Mouse (Mus musculus): ENCODE data around the gene Cers2. TPM values are rescaled to one million over a fixed set of nuclear protein-coding genes. Genes with fewer than 3 reads are reported as not detected.
A peak's percentile ranks its signal among the peaks of the same experiment; 100 is the strongest.

The Cers2 gene
- polyA plus RNA-seq, 1 experiment, result 95.7 TPM

- WGBS, result 66% methylated on average over 7 of the region's 7 CpGs
- DNase-seq (ENCODE audit: low read depth in 1 of 2, low spot score in 2 of 2), result no peak
- H3K27ac ChIP-seq (ENCODE audit: insufficient read depth, low read length), result no peak overlapping the region
These were observed 28.1 kb upstream of the Cers2 start for GRCm38 (mm10) chr3:95286510-95286909.

GRCm38 (mm10) chr3:95287541-95287940 lies 27.1 kb upstream of the Cers2 start:
- Histone ChIP-seq H3K27ac (ENCODE audit: insufficient read depth, low read length) (no peak overlapping the region), H3K36me3 (ENCODE audit: control insufficient read depth, insufficient read depth, low read length) (peaks cover 13% of the 10 kb centered on the region), H3K4me3 (ENCODE audit: extremely low read depth, insufficient read depth, insufficient read length) (no peak overlapping the region), H3K4me1 (ENCODE audit: control insufficient read depth, insufficient read depth, insufficient read length) (no peaks in the 10 kb centered on the region), H3K27me3 (ENCODE audit: control insufficient read depth, insufficient read depth, low read length) (no peaks in the 10 kb centered on the region)
- TF ChIP-seq POLR2A (IDR thresholded peaks at IDR 0.05; ENCODE audit: low read depth, low read length) (no peak), CTCF (IDR thresholded peaks at IDR 0.05; ENCODE audit: extremely low read depth, insufficient read depth, insufficient read length, insufficient replicate concordance) (no peak)
- WGBS, result 98% methylated on average over 3 of the region's 3 CpGs
- no peak for DNase-seq (ENCODE audit: low read depth in 1 of 2, low spot score in 2 of 2)

More at GRCm38 (mm10) chr3:95286510-95286909, 28.1 kb upstream of the Cers2 start:
- Histone ChIP-seq H3K4me1 (ENCODE audit: control insufficient read depth, insufficient read depth, insufficient read length) (no peaks in the 10 kb centered on the region), H3K4me3 (ENCODE audit: extremely low read depth, insufficient read depth, insufficient read length) (no peak overlapping the region), H3K36me3 (ENCODE audit: control insufficient read depth, insufficient read depth, low read length) (peaks cover 11% of the 10 kb centered on the region), H3K27me3 (ENCODE audit: control insufficient read depth, insufficient read depth, low read length) (no peaks in the 10 kb centered on the region)
- TF ChIP-seq POLR2A (IDR thresholded peaks at IDR 0.05; ENCODE audit: low read depth, low read length), result no peak
- no peak for TF ChIP-seq CTCF (IDR thresholded peaks at IDR 0.05; ENCODE audit: extremely low read depth, insufficient read depth, insufficient read length, insufficient replicate concordance)

- no peaks in the 10 kb centered on the region; the same call in 1 of the 2 replicates for H3K4me1 ChIP-seq (ENCODE audit: control insufficient read depth, insufficient read depth, insufficient read length)
- no peak overlapping the region for H3K27ac ChIP-seq (ENCODE audit: insufficient read depth, low read length)
- no peaks in the 10 kb centered on the region for H3K27me3 ChIP-seq (ENCODE audit: control insufficient read depth, insufficient read depth, low read length)
- WGBS, result 91% methylated on average over 4 of the region's 4 CpGs
- no peak for TF ChIP-seq CTCF (IDR thresholded peaks at IDR 0.05; ENCODE audit: extremely low read depth, insufficient read depth, insufficient read length, insufficient replicate concordance)
- TF ChIP-seq POLR2A (IDR thresholded peaks at IDR 0.05; ENCODE audit: low read depth, low read length), result no peak
- DNase-seq (ENCODE audit: low read depth in 1 of 2, low spot score in 2 of 2), result no peak
- no peak overlapping the region for H3K4me3 ChIP-seq (ENCODE audit: extremely low read depth, insufficient read depth, insufficient read length)
- H3K36me3 ChIP-seq (ENCODE audit: control insufficient read depth, insufficient read depth, low read length), result peaks cover 20% of the 10 kb centered on the region
These were observed 25.2 kb upstream of the Cers2 start for GRCm38 (mm10) chr3:95289419-95289818.

GRCm38 (mm10) chr3:95290156-95290555 lies 24.4 kb upstream of the Cers2 start:
- H3K4me1 ChIP-seq (ENCODE audit: control insufficient read depth, insufficient read depth, insufficient read length), result no peaks in the 10 kb centered on the region; the same call in 1 of the 2 replicates
- no peak overlapping the region for H3K27ac ChIP-seq (ENCODE audit: insufficient read depth, low read length)
- peaks cover 23% of the 10 kb centered on the region for H3K36me3 ChIP-seq (ENCODE audit: control insufficient read depth, insufficient read depth, low read length)

GRCm38 (mm10) chr3:95291041-95291440 lies 23.6 kb upstream of the Cers2 start:
- no peak for TF ChIP-seq CTCF (IDR thresholded peaks at IDR 0.05; ENCODE audit: extremely low read depth, insufficient read depth, insufficient read length, insufficient replicate concordance)
- no peak for TF ChIP-seq POLR2A (IDR thresholded peaks at IDR 0.05; ENCODE audit: low read depth, low read length)
- DNase-seq (ENCODE audit: low read depth in 1 of 2, low spot score in 2 of 2), result no peak
- Histone ChIP-seq H3K27ac (ENCODE audit: insufficient read depth, low read length) (no peak overlapping the region), H3K4me1 (ENCODE audit: control insufficient read depth, insufficient read depth, insufficient read length) (no peaks in the 10 kb centered on the region; the same call in 1 of the 2 replicates), H3K36me3 (ENCODE audit: control insufficient read depth, insufficient read depth, low read length) (peaks cover 26% of the 10 kb centered on the region), H3K27me3 (ENCODE audit: control insufficient read depth, insufficient read depth, low read length) (no peaks in the 10 kb centered on the region), H3K4me3 (ENCODE audit: extremely low read depth, insufficient read depth, insufficient read length) (no peak overlapping the region)
- 53% methylated on average over 4 of the region's 4 CpGs for WGBS

More at GRCm38 (mm10) chr3:95290156-95290555, 24.4 kb upstream of the Cers2 start:
- Histone ChIP-seq H3K4me3 (ENCODE audit: extremely low read depth, insufficient read depth, insufficient read length) (no peak overlapping the region), H3K27me3 (ENCODE audit: control insufficient read depth, insufficient read depth, low read length) (no peaks in the 10 kb centered on the region)
- no peak for DNase-seq (ENCODE audit: low read depth in 1 of 2, low spot score in 2 of 2)
- no peak for TF ChIP-seq CTCF (IDR thresholded peaks at IDR 0.05; ENCODE audit: extremely low read depth, insufficient read depth, insufficient read length, insufficient replicate concordance)
- TF ChIP-seq POLR2A (IDR thresholded peaks at IDR 0.05; ENCODE audit: low read depth, low read length), result no peak
- 90% methylated on average over 6 of the region's 6 CpGs for WGBS

- Histone ChIP-seq H3K36me3 (ENCODE audit: control insufficient read depth, insufficient read depth, low read length) (peaks cover 24% of the 10 kb centered on the region), H3K27me3 (ENCODE audit: control insufficient read depth, insufficient read depth, low read length) (no peaks in the 10 kb centered on the region), H3K27ac (ENCODE audit: insufficient read depth, low read length) (peak overlapping the region; percentile 28; the same call in 1 of the 2 replicates), H3K4me1 (ENCODE audit: control insufficient read depth, insufficient read depth, insufficient read length) (no peaks in the 10 kb centered on the region; the same call in 1 of the 2 replicates), H3K4me3 (ENCODE audit: extremely low read depth, insufficient read depth, insufficient read length) (no peak overlapping the region)
- no peak for DNase-seq (ENCODE audit: low read depth in 1 of 2, low spot score in 2 of 2)
- WGBS, result 83% methylated on average over 2 of the region's 2 CpGs
- no peak for TF ChIP-seq POLR2A (IDR thresholded peaks at IDR 0.05; ENCODE audit: low read depth, low read length)
- TF ChIP-seq CTCF (IDR thresholded peaks at IDR 0.05; ENCODE audit: extremely low read depth, insufficient read depth, insufficient read length, insufficient replicate concordance), result no peak
These were observed 21.7 kb upstream of the Cers2 start for GRCm38 (mm10) chr3:95292899-95293298.

- no peaks in the 10 kb centered on the region; the same call in 1 of the 2 replicates for H3K4me1 ChIP-seq (ENCODE audit: control insufficient read depth, insufficient read depth, insufficient read length)
- DNase-seq (ENCODE audit: low read depth in 1 of 2, low spot score in 2 of 2), result no peak
These were observed 21.1 kb upstream of the Cers2 start for GRCm38 (mm10) chr3:95293537-95293936.

More at GRCm38 (mm10) chr3:95293537-95293936, 21.1 kb upstream of the Cers2 start:
- Histone ChIP-seq H3K27ac (ENCODE audit: insufficient read depth, low read length) (peak overlapping the region; percentile 28; the same call in 1 of the 2 replicates), H3K4me3 (ENCODE audit: extremely low read depth, insufficient read depth, insufficient read length) (no peak overlapping the region), H3K27me3 (ENCODE audit: control insufficient read depth, insufficient read depth, low read length) (no peaks in the 10 kb centered on the region), H3K36me3 (ENCODE audit: control insufficient read depth, insufficient read depth, low read length) (peaks cover 20% of the 10 kb centered on the region)
- no peak for TF ChIP-seq CTCF (IDR thresholded peaks at IDR 0.05; ENCODE audit: extremely low read depth, insufficient read depth, insufficient read length, insufficient replicate concordance)
- TF ChIP-seq POLR2A (IDR thresholded peaks at IDR 0.05; ENCODE audit: low read depth, low read length), result no peak
- WGBS, result 18% methylated on average over 11 of the region's 11 CpGs

Measured in spleen, adult 2 months (tissue).